8 mouse cellular contexts compared by ENCODE assay signal in the genomic region with DNA sequence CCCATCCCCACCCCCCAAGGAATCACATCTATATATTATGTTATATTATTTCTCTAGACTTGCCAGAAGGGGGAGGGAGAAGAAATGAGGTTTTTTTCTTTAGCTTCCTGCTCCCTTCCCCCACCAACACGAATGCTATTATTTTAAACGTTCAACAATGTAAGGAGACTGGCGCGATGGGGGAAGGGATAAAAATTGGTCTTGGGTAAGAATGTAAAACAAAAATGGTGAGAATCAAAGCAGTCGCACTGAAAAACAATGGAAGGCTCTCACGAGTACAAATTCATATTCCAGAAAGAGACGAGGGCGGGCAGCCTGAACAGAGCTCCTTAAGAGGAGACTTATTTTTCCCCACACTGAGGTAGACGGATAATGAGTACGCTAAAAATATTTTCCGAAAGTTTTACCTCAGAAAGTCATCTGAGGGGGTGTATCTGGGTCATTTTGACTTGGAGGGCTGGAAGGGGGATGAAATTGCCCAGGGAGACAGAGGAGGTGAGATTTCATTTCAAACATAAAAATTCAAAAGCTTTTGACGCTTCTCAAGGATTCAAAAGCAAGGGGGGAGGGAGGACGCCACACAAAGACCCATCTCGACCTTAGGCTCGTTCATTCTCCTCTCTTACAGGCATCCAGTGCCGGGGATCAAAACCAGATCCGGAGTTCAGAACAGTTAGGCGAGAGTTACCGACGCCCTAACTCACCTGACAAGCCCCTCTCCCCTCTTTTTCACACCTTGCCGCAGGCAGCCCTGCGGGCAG. TPM values are rescaled to one million over a fixed set of nuclear protein-coding genes. Genes with fewer than 3 reads are reported as not detected.
DNase-seq lines count a peak whose midpoint lies in the region; ATAC-seq lines count a peak whose summit lies in the region.

No protein-coding gene starts in this region.

- H3K27ac ChIP-seq in forebrain, embryonic 13.5 days = peak overlapping the region; percentile 99
- H3K27ac ChIP-seq in intestine, embryonic 15.5 days = peak overlapping the region; percentile 99
- peak overlapping the region; percentile 100 for H3K27ac ChIP-seq in lung, embryonic 16.5 days (ENCODE audit: low read length)
- peak overlapping the region; percentile 100 for H3K27ac ChIP-seq in stomach, embryonic 14.5 days (ENCODE audit: low read length)

- no peaks in the 10 kb centered on the region for H3K9me3 ChIP-seq in forebrain, embryonic 13.5 days (replicated peaks)
- no peaks in the 10 kb centered on the region for H3K9me3 ChIP-seq in intestine, embryonic 15.5 days
- H3K9me3 ChIP-seq in lung, embryonic 16.5 days (ENCODE audit: control insufficient read depth, low read length) = no peaks in the 10 kb centered on the region
- H3K9me3 ChIP-seq in stomach, embryonic 14.5 days (ENCODE audit: control insufficient read depth, low read depth, low read length) = no peaks in the 10 kb centered on the region

- no peak; the same call in 1 of the 2 replicates for ATAC-seq in forebrain, embryonic 13.5 days
- ATAC-seq in intestine, embryonic 15.5 days = no peak
- ATAC-seq in lung, embryonic 16.5 days (ENCODE audit: low read depth) = no peak
- ATAC-seq in stomach, embryonic 14.5 days (ENCODE audit: insufficient number of reproducible peaks, insufficient read depth, low FRiP score, low read depth) = no peak

- H3K4me2 ChIP-seq in forebrain, embryonic 13.5 days = peak overlapping the region; percentile 98
- peak overlapping the region; percentile 91 for H3K4me2 ChIP-seq in intestine, embryonic 15.5 days (replicated peaks)
- peak overlapping the region; percentile 94 for H3K4me2 ChIP-seq in lung, embryonic 16.5 days (ENCODE audit: low read depth, low read length)
- peak overlapping the region; percentile 98 for H3K4me2 ChIP-seq in stomach, embryonic 14.5 days (replicated peaks; ENCODE audit: low read depth, low read length)

- peaks cover 25% of the 10 kb centered on the region for H3K36me3 ChIP-seq in forebrain, embryonic 13.5 days (ENCODE audit: poor library complexity, severe bottlenecking)
- H3K36me3 ChIP-seq in intestine, embryonic 15.5 days = peaks cover 7% of the 10 kb centered on the region; the same call in 1 of the 2 replicates
- H3K36me3 ChIP-seq in lung, embryonic 16.5 days (ENCODE audit: control insufficient read depth, insufficient read depth, low read length) = peaks cover 14% of the 10 kb centered on the region
- H3K36me3 ChIP-seq in stomach, embryonic 14.5 days (ENCODE audit: control insufficient read depth, insufficient read depth, low read length) = peaks cover 17% of the 10 kb centered on the region

- peak; percentile 14 for DNase-seq in right cerebral cortex, postnatal 4 days
- DNase-seq in right cerebral cortex, postnatal 25 days = no peak
- peak; percentile 47 for DNase-seq in adrenal gland, postnatal 14 days
- DNase-seq in gastrocnemius, postnatal 25 days = no peak

- 0% methylated on average over 22 of the region's 22 CpGs for WGBS in forebrain, embryonic 13.5 days
- WGBS in intestine, embryonic 15.5 days = 0% methylated on average over 22 of the region's 22 CpGs
- WGBS in lung, embryonic 16.5 days = under 1% methylated on average over 22 of the region's 22 CpGs
- WGBS in stomach, embryonic 14.5 days = under 1% methylated on average over 22 of the region's 22 CpGs

- H3K27me3 ChIP-seq in forebrain, embryonic 13.5 days = no peaks in the 10 kb centered on the region
- H3K27me3 ChIP-seq in intestine, embryonic 15.5 days (replicated peaks) = no peaks in the 10 kb centered on the region
- no peaks in the 10 kb centered on the region for H3K27me3 ChIP-seq in lung, embryonic 16.5 days (ENCODE audit: control insufficient read depth, insufficient read depth, low read depth, low read length)
- H3K27me3 ChIP-seq in stomach, embryonic 14.5 days (ENCODE audit: control insufficient read depth, insufficient read depth, low read length) = no peaks in the 10 kb centered on the region

- H3K9ac ChIP-seq in forebrain, embryonic 13.5 days = peak overlapping the region; percentile 100
- H3K9ac ChIP-seq in intestine, embryonic 15.5 days = peak overlapping the region; percentile 100
- peak overlapping the region; percentile 100 for H3K9ac ChIP-seq in lung, embryonic 16.5 days (ENCODE audit: low read length)
- H3K9ac ChIP-seq in stomach, embryonic 14.5 days (replicated peaks; ENCODE audit: low read depth, low read length) = peak overlapping the region; percentile 100

- H3K4me3 ChIP-seq in forebrain, embryonic 13.5 days = peak overlapping the region; percentile 90
- H3K4me3 ChIP-seq in intestine, embryonic 15.5 days (replicated peaks) = peak overlapping the region; percentile 87
- peak overlapping the region; percentile 90 for H3K4me3 ChIP-seq in lung, embryonic 16.5 days (ENCODE audit: low read length)
- H3K4me3 ChIP-seq in stomach, embryonic 14.5 days (ENCODE audit: low read depth, low read length) = peak overlapping the region; percentile 89

- peaks cover 73% of the 10 kb centered on the region for H3K4me1 ChIP-seq in forebrain, embryonic 13.5 days
- H3K4me1 ChIP-seq in intestine, embryonic 15.5 days (replicated peaks) = peaks cover 47% of the 10 kb centered on the region
- peaks cover 49% of the 10 kb centered on the region for H3K4me1 ChIP-seq in lung, embryonic 16.5 days (replicated peaks; ENCODE audit: control insufficient read depth, insufficient read depth, low read length)
- peaks cover 43% of the 10 kb centered on the region for H3K4me1 ChIP-seq in stomach, embryonic 14.5 days (ENCODE audit: control insufficient read depth, insufficient read depth, low read length)

RNA-seq across cellular contexts. Expression of a gene that starts 2.2 kb away (rescaled TPM):
- 109 and 118 TPM in 2 replicates for total RNA-seq in adrenal gland, postnatal 14 days (2021)
- polyA plus RNA-seq in forebrain, embryonic 13.5 days (2015; fragmentation: Nextera tagmentation; extraction: Ambion mirVana) = 104 and 106 TPM in 2 replicates
- polyA plus RNA-seq in intestine, embryonic 15.5 days (2015; fragmentation: Nextera tagmentation; extraction: Ambion mirVana) = 39.9 and 44.1 TPM in 2 replicates
- polyA plus RNA-seq in lung, embryonic 16.5 days (2015; fragmentation: Nextera tagmentation; extraction: Ambion mirVana) = 56.9 and 60.3 TPM in 2 replicates
- polyA plus RNA-seq in stomach, embryonic 14.5 days (2014; fragmentation: Nextera tagmentation; extraction: Ambion mirVana) = 85.3 and 87.4 TPM in 2 replicates
- 10 to 100 TPM; 12.0 to 13.9 TPM for total RNA-seq in gastrocnemius, postnatal 25 days (2021)

RNA-seq across cellular contexts. Expression of a gene that starts 26.8 kb away (rescaled TPM):
- total RNA-seq in adrenal gland, postnatal 14 days (2021) = 4.1 and 5.4 TPM in 2 replicates
- polyA plus RNA-seq in forebrain, embryonic 13.5 days (2015; fragmentation: Nextera tagmentation; extraction: Ambion mirVana) = 72.6 and 78.8 TPM in 2 replicates
- 10.8 and 10.9 TPM in 2 replicates for polyA plus RNA-seq in intestine, embryonic 15.5 days (2015; fragmentation: Nextera tagmentation; extraction: Ambion mirVana)
- polyA plus RNA-seq in lung, embryonic 16.5 days (2015; fragmentation: Nextera tagmentation; extraction: Ambion mirVana) = 11.0 and 12.6 TPM in 2 replicates
- polyA plus RNA-seq in stomach, embryonic 14.5 days (2014; fragmentation: Nextera tagmentation; extraction: Ambion mirVana) = 15.3 and 16.3 TPM in 2 replicates
- total RNA-seq in gastrocnemius, postnatal 25 days (2021) = under 1 TPM in 1 of 2 experiments, not detected in 1; 0.35 TPM

RNA-seq across cellular contexts. Expression of a gene that starts 28.3 kb away (rescaled TPM):
- total RNA-seq in adrenal gland, postnatal 14 days (2021) = 124 and 137 TPM in 2 replicates
- polyA plus RNA-seq in forebrain, embryonic 13.5 days (2015; fragmentation: Nextera tagmentation; extraction: Ambion mirVana) = 100.0 and 108 TPM in 2 replicates
- 154 and 182 TPM in 2 replicates for polyA plus RNA-seq in intestine, embryonic 15.5 days (2015; fragmentation: Nextera tagmentation; extraction: Ambion mirVana)
- polyA plus RNA-seq in lung, embryonic 16.5 days (2015; fragmentation: Nextera tagmentation; extraction: Ambion mirVana) = 158 and 165 TPM in 2 replicates
- polyA plus RNA-seq in stomach, embryonic 14.5 days (2014; fragmentation: Nextera tagmentation; extraction: Ambion mirVana) = 158 and 177 TPM in 2 replicates
- total RNA-seq in gastrocnemius, postnatal 25 days (2021) = 10 to 100 TPM; 60.4 to 65.0 TPM

RNA-seq across cellular contexts. Expression of a gene that starts 28.4 kb away (rescaled TPM):
- 34.2 and 42.6 TPM in 2 replicates for total RNA-seq in adrenal gland, postnatal 14 days (2021)
- 45.9 and 48.6 TPM in 2 replicates for polyA plus RNA-seq in forebrain, embryonic 13.5 days (2015; fragmentation: Nextera tagmentation; extraction: Ambion mirVana)
- 22.7 and 24.8 TPM in 2 replicates for polyA plus RNA-seq in intestine, embryonic 15.5 days (2015; fragmentation: Nextera tagmentation; extraction: Ambion mirVana)
- 32.3 and 32.6 TPM in 2 replicates for polyA plus RNA-seq in lung, embryonic 16.5 days (2015; fragmentation: Nextera tagmentation; extraction: Ambion mirVana)
- 15.0 and 23.5 TPM in 2 replicates for polyA plus RNA-seq in stomach, embryonic 14.5 days (2014; fragmentation: Nextera tagmentation; extraction: Ambion mirVana)
- total RNA-seq in gastrocnemius, postnatal 25 days (2021) = 10 to 100 TPM; 26.5 to 26.9 TPM

RNA-seq across cellular contexts. Expression of a gene that starts 31.0 kb away (rescaled TPM):
- total RNA-seq in adrenal gland, postnatal 14 days (2021) = 29.5 and 30.2 TPM in 2 replicates
- polyA plus RNA-seq in forebrain, embryonic 13.5 days (2015; fragmentation: Nextera tagmentation; extraction: Ambion mirVana) = 6.3 and 6.6 TPM in 2 replicates
- 30.7 and 32.1 TPM in 2 replicates for polyA plus RNA-seq in intestine, embryonic 15.5 days (2015; fragmentation: Nextera tagmentation; extraction: Ambion mirVana)
- polyA plus RNA-seq in lung, embryonic 16.5 days (2015; fragmentation: Nextera tagmentation; extraction: Ambion mirVana) = 54.7 and 57.4 TPM in 2 replicates
- 30.0 and 30.3 TPM in 2 replicates for polyA plus RNA-seq in stomach, embryonic 14.5 days (2014; fragmentation: Nextera tagmentation; extraction: Ambion mirVana)
- total RNA-seq in gastrocnemius, postnatal 25 days (2021) = 1 to 10 TPM; 6.1 to 7.0 TPM

Comparison
In these comparisons a context has a peak if more than half of its experiments do, and no peak if none do; other contexts are left out.
1. DNase-seq: peak in right cerebral cortex, postnatal 4 days (single experiment) and adrenal gland, postnatal 14 days (single experiment); none in right cerebral cortex, postnatal 25 days (single experiment) and gastrocnemius, postnatal 25 days (single experiment).
2. Peak in every context shown above with its lines, with median percentiles within 50 percentile points of each other: H3K27ac ChIP-seq, H3K4me2 ChIP-seq, H3K4me3 ChIP-seq and H3K9ac ChIP-seq.